Mouse (Mus musculus): ENCODE measurements around the gene Hp1bp3.

- TF ChIP-seq CTCF (IDR thresholded peaks at IDR 0.05; ENCODE audit: low read depth) (no peak), EP300 (IDR thresholded peaks at IDR 0.05; ENCODE audit: low read depth) (no peak)
Observed at GRCm38 (mm10) chr4:138220761-138221160, 4.7 kb downstream of the Hp1bp3 start.

All from liver, embryonic 14.5 days (tissue).